ENCODE assay signal across 19 mouse cellular contexts in the genomic region with DNA sequence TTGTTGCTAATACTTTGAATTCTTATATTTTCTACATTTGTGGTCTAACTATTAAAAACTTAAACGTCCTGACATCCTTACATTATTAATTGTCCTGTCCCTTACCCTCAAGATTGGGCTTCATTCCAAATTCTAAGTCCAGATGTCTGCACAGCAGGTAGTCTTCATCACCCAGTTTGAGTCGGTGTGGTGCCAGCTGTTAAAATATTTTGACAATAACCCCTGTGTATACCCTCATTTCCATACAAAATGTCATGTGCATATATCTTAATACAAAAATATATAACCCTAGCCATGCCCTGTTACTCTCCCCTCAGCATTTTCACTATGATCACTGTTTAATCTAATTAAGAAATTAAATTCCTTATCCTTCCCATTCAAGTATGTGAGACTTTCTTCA.
DNase-seq lines count a peak whose midpoint lies in the region; ATAC-seq and TF ChIP-seq lines count a peak whose summit lies in the region.
"Had no signal": no experiment of that assay in that cellular context is flagged by ENCODE, and none has a peak within 500 bp of the region (broad histone marks: within the 10 kb centered on the region; RNA-seq: fewer than 3 reads in every experiment).

No protein-coding gene starts in this region.

- 0 out of 2 replicates have a peak, but pooled peaks have one; percentile 30 for ATAC-seq in hindbrain, embryonic 15.5 days (ENCODE audit: low FRiP score, low read depth)
- no peak for ATAC-seq in hindbrain, embryonic 11.5 days (ENCODE audit: low FRiP score)
- no peak for ATAC-seq in liver, embryonic 12.5 days
- ATAC-seq: CD4-positive, CD25-positive, alpha-beta regulatory T cell, adult 4 months; forebrain, postnatal 0 days; liver, postnatal 0 days had no signal

- DNase-seq in hindbrain, embryonic 11.5 days (ENCODE audit: low spot score), result no peak
- DNase-seq in brain, embryonic 14.5 days (ENCODE audit: low read depth), result peak; percentile 6
- DNase-seq in cerebellum, adult 8-10 months, result peak; percentile 20
- peak; percentile 6 to 37 for DNase-seq in cerebellum, postnatal 36 days
- DNase-seq in kidney, postnatal 36 days, result no peak
- DNase-seq: adrenal gland, postnatal 36 days; forebrain, postnatal 0 days; gastrocnemius, postnatal 14 days; heart, adult 11 months; kidney, adult 18-20 months; liver, postnatal 0 days; lung, postnatal 14 days; right cerebral cortex, postnatal 14 days had no signal

- no peak overlapping the region for H3K4me2 ChIP-seq in hindbrain, embryonic 15.5 days
- H3K4me2 ChIP-seq in hindbrain, embryonic 11.5 days (replicated peaks; ENCODE audit: low read depth, low read length), result no peak overlapping the region
- no peak overlapping the region for H3K4me2 ChIP-seq in liver, embryonic 12.5 days
- H3K4me2 ChIP-seq: embryonic facial prominence, embryonic 12.5 days; heart, embryonic 11.5 days; midbrain, embryonic 12.5 days had no signal

- no peak for TF ChIP-seq CTCF in brain, embryonic 14.5 days (IDR thresholded peaks at IDR 0.05; ENCODE audit: borderline replicate concordance, extremely low read depth, insufficient read depth, insufficient read length)

- no peaks in the 10 kb centered on the region for H3K9me3 ChIP-seq in hindbrain, embryonic 15.5 days
- H3K9me3 ChIP-seq in hindbrain, embryonic 11.5 days (ENCODE audit: control insufficient read depth, low read length), result no peaks in the 10 kb centered on the region
- H3K9me3 ChIP-seq in liver, embryonic 12.5 days (replicated peaks), result no peaks in the 10 kb centered on the region
- H3K9me3 ChIP-seq: embryonic facial prominence, embryonic 12.5 days; midbrain, embryonic 12.5 days had no signal

- no peak for TF ChIP-seq POLR2A in brain, embryonic 14.5 days (IDR thresholded peaks at IDR 0.05; ENCODE audit: borderline replicate concordance, extremely low read depth, insufficient read depth, insufficient read length, poor library complexity, severe bottlenecking)

- WGBS in hindbrain, embryonic 15.5 days, result 35% methylated on average over 2 of the region's 2 CpGs
- WGBS in hindbrain, embryonic 11.5 days, result 44% methylated on average over 2 of the region's 2 CpGs
- WGBS in liver, embryonic 12.5 days (ENCODE audit: insufficient replicate concordance), result 41% methylated on average over 2 of the region's 2 CpGs

- H3K27ac ChIP-seq in hindbrain, embryonic 15.5 days (replicated peaks), result no peak overlapping the region
- H3K27ac ChIP-seq in hindbrain, embryonic 11.5 days (ENCODE audit: low read depth, low read length), result no peak overlapping the region
- no peak overlapping the region for H3K27ac ChIP-seq in liver, embryonic 12.5 days
- H3K27ac ChIP-seq: embryonic facial prominence, embryonic 12.5 days; midbrain, embryonic 12.5 days had no signal

- no peak overlapping the region for H3K9ac ChIP-seq in hindbrain, embryonic 15.5 days
- no peak overlapping the region for H3K9ac ChIP-seq in hindbrain, embryonic 11.5 days (ENCODE audit: low read depth, low read length)
- no peak overlapping the region for H3K9ac ChIP-seq in liver, embryonic 12.5 days
- H3K9ac ChIP-seq: embryonic facial prominence, embryonic 12.5 days; forebrain, postnatal 0 days; liver, postnatal 0 days; midbrain, embryonic 12.5 days had no signal

- no peaks in the 10 kb centered on the region for H3K27me3 ChIP-seq in hindbrain, embryonic 15.5 days
- no peaks in the 10 kb centered on the region for H3K27me3 ChIP-seq in hindbrain, embryonic 11.5 days (ENCODE audit: control insufficient read depth, insufficient read depth, low read length)
- no peaks in the 10 kb centered on the region for H3K27me3 ChIP-seq in liver, embryonic 12.5 days (replicated peaks)
- H3K27me3 ChIP-seq: embryonic facial prominence, embryonic 12.5 days; midbrain, embryonic 12.5 days had no signal

- H3K4me3 ChIP-seq in hindbrain, embryonic 15.5 days, result no peak overlapping the region
- H3K4me3 ChIP-seq in hindbrain, embryonic 11.5 days (ENCODE audit: low read depth, low read length), result no peak overlapping the region
- no peak overlapping the region for H3K4me3 ChIP-seq in liver, embryonic 12.5 days
- H3K4me3 ChIP-seq: embryonic facial prominence, embryonic 12.5 days; midbrain, embryonic 12.5 days had no signal

- H3K4me1 ChIP-seq in hindbrain, embryonic 15.5 days (replicated peaks), result no peaks in the 10 kb centered on the region
- no peaks in the 10 kb centered on the region for H3K4me1 ChIP-seq in hindbrain, embryonic 11.5 days (replicated peaks; ENCODE audit: control insufficient read depth, insufficient read depth, low read length)
- no peaks in the 10 kb centered on the region for H3K4me1 ChIP-seq in liver, embryonic 12.5 days
- H3K4me1 ChIP-seq: embryonic facial prominence, embryonic 12.5 days; midbrain, embryonic 12.5 days had no signal

- no peaks in the 10 kb centered on the region for H3K36me3 ChIP-seq in hindbrain, embryonic 15.5 days
- H3K36me3 ChIP-seq in hindbrain, embryonic 11.5 days (ENCODE audit: control insufficient read depth, insufficient read depth, low read length), result no peaks in the 10 kb centered on the region
- H3K36me3 ChIP-seq in liver, embryonic 12.5 days, result no peaks in the 10 kb centered on the region
- H3K36me3 ChIP-seq: embryonic facial prominence, embryonic 12.5 days; midbrain, embryonic 12.5 days had no signal

Comparison
In these comparisons a context has a peak if more than half of its experiments do, and no peak if none do; other contexts are left out.
1. DNase-seq: peak in brain, embryonic 14.5 days (single experiment), cerebellum, adult 8-10 months (single experiment) and cerebellum, postnatal 36 days (2 of 2); none in hindbrain, embryonic 11.5 days (single experiment) and kidney, postnatal 36 days (0 of 2).